Mouse (Mus musculus) liver, embryonic 14.5 days (tissue): ENCODE data around the gene Ndufaf7.

ENCODE experiments used
- CTCF ChIP-seq: IDR thresholded peaks from 2 replicates; pipeline ENCODE4 v1.5.1; 2016; ENCODE audit warnings: antibody characterized with exemption, low read depth, control low read depth
- EP300 ChIP-seq: IDR thresholded peaks from 2 replicates; pipeline ENCODE4 v1.6.1; 2016; ENCODE audit warnings: antibody characterized with exemption, low read depth

DNA sequence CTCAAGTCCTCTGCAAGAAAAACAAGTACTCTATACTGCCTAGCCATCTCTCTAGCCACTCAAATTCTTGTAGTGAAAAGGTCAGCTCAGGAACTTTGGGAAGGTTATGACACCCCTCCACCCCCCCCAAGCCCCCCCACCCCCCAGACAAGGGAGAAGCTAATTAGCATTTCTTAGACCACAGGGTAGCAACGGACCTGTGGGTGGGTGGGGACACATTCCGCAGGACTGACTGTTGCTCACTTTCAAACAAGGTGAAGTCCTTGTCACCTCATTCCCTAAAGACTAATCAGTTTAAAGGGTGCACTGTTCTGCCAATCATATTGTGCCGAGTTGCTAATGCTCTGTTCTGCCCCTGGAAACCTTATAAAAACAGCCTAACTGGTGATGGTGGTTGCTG lies 23.0 kb upstream of the Ndufaf7 start:
- TF ChIP-seq CTCF (no peak), EP300 (no peak)
